In the genomic region with DNA sequence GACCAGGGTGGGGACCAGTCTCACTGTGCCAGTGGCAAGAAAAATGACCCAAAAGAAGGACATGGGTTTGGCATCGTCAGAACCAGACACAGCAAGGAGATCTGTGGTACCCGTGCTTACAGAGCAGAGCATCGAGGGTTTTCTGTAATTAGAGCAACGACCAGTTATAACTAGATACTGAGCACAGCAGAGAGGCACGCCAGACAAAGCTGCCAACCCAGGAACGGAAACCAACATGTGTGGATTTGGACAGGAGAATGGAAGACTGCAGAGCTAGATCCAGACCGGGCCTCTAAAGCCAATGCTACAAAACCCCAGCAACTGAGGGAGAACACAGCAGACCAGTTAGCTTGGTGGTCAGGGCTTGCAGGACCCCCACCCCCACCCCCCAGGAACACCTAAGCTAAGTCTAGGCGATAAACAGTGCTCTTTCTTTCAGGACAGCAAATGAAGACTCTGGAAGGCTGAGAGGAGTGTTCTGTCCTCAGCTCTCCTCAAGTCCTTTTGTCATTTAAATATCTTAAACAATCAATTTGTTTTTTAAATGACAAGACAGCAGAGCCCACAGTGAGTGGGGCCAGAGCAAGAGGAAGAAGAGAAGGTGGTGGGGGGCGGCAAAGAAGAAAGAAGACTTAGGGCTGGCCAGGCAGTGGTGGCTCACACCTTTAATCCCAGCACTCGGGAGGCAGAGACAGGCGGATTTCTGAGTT, we compare ENCODE assay signal across 10 mouse cellular contexts. TPM values are rescaled to one million over a fixed set of nuclear protein-coding genes. Genes with fewer than 3 reads are reported as not detected.
"Had no signal": no experiment of that assay in that cellular context is flagged by ENCODE, and none has a peak within 500 bp of the region (broad histone marks: within the 10 kb centered on the region; RNA-seq: fewer than 3 reads in every experiment).

No protein-coding gene starts in this region.

- ATAC-seq: midbrain, embryonic 13.5 days had no signal

- DNase-seq: kidney, postnatal 25 days; layer of hippocampus, adult 9-11 months; left cerebral cortex, postnatal 4 days; lung, adult 18-20 months; right cerebral cortex, postnatal 25 days; spleen, adult 18-20 months; thymus, adult 18-20 months; thymus, postnatal 14 days had no signal

RNA-seq across cellular contexts. Expression of gene Susd5, which starts 30.3 kb away (rescaled TPM):
- total RNA-seq: liver, adult 2 months had no signal

RNA-seq across cellular contexts. Expression of gene Fbxl2, which starts 41.3 kb away (rescaled TPM):
- total RNA-seq: liver, adult 2 months had no signal
